Mouse (Mus musculus): ENCODE results near the gene Rabif.
A peak's percentile ranks its signal among the peaks of the same experiment; 100 is the strongest.

Rabif gene

DNA sequence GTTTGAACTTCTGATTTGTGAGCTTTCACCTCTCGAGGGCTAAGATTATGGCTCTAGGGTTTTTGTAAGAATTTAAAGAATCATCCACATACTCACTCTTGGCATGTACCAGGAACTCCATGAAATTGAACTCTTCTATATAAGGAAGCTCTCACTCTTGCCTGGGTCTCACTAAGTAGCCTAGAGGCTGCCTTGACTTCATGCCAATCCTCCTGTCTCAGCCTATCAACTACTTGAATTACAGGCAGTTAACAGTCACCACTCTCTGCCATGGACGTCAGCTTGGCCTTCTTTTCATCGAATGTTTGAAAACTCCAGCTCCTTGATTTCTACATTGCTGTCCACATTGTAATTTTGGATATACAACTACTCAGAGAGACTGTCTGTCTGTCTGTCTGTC, 57.9 kb downstream of the Rabif start:
- DNase-seq (ENCODE audit: low read depth, low spot score) = peak; percentile 44

GRCm38 (mm10) chr1:134555240-134555870, 60.9 kb downstream of the Rabif start:
- no peak for DNase-seq (ENCODE audit: low read depth, low spot score)

GRCm38 (mm10) chr1:134555871-134556670, 61.6 kb downstream of the Rabif start:
- no peak for DNase-seq (ENCODE audit: low read depth, low spot score)

- DNase-seq (ENCODE audit: low read depth, low spot score) = peak; percentile 95
These were observed 62.3 kb downstream of the Rabif start for GRCm38 (mm10) chr1:134556671-134557218.
